Mouse (Mus musculus) heart, embryonic 16.5 days (tissue): ENCODE data around the gene Rasd1. TPM values are rescaled to one million over a fixed set of nuclear protein-coding genes. Genes with fewer than 3 reads are reported as not detected.

Experiments used
- ATAC-seq: fragments of 200-750 bp; cut with Nextera tagmentation; replicated peaks from 2 replicates; pipeline ENCODE4 v1.8.0; 2017; ENCODE audit warnings: moderate number of reproducible peaks; ENCODE audit not compliant: insufficient read depth, low FRiP score; ENCODE audit errors: extremely low read depth
- H3K27ac ChIP-seq: fragments of 300-500 bp; sonication (generic); 2 replicates; pipeline ENCODE4 v1.5.1; 2014; ENCODE audit warnings: mild to moderate bottlenecking, low read length, control low read depth, moderate library complexity
- H3K27me3 ChIP-seq: fragments of 300-500 bp; sonication (generic); 2 replicates; pipeline ENCODE4 v1.6.1; 2014; ENCODE audit warnings: low read length, mixed read lengths; ENCODE audit not compliant: control insufficient read depth, insufficient read depth
- H3K36me3 ChIP-seq: fragments of 300-500 bp; sonication (generic); 2 replicates; pipeline ENCODE4 v1.6.1; 2014; ENCODE audit not compliant: control insufficient read depth, insufficient read depth
- H3K4me1 ChIP-seq: fragments of 300-500 bp; sonication (generic); 2 replicates; pipeline ENCODE4 v1.6.1; 2014; ENCODE audit warnings: low read length, mixed read lengths; ENCODE audit not compliant: control insufficient read depth, insufficient read depth
- H3K4me2 ChIP-seq: fragments of 300-500 bp; sonication (generic); 2 replicates; pipeline ENCODE4 v1.6.1; 2014; ENCODE audit warnings: low read depth, mild to moderate bottlenecking, control low read depth, low read length
- H3K4me3 ChIP-seq: fragments of 300-500 bp; sonication (generic); 2 replicates; pipeline ENCODE4 v1.5.1; 2014; ENCODE audit warnings: mild to moderate bottlenecking, control low read depth, low read length
- H3K9ac ChIP-seq: fragments of 300-500 bp; sonication (generic); 2 replicates; pipeline ENCODE4 v1.6.1; 2014; ENCODE audit warnings: low read length, control low read depth
- H3K9me3 ChIP-seq: fragments of 300-500 bp; sonication (generic); replicated peaks from 2 replicates; pipeline ENCODE4 v1.6.1; 2016; ENCODE audit warnings: low read length; ENCODE audit not compliant: control insufficient read depth
- WGBS: fragments of 180-500 bp; shearing (Covaris S2); extraction: QIAGEN DNeasy Blood & Tissue Kit; methylation state at CpG from one replicate; pipeline ENCODE4 v1.1.7; 2014; 5-methylcytosine and 5-hydroxymethylcytosine counted together
- polyA plus RNA-seq: library from polyadenylated mRNA; unstranded; fragments of >200 nt; fragmentation: Nextera tagmentation; extraction: Ambion mirVana; gene quantifications from 2 replicates; pipeline ENCODE4 v1.2.1, GENCODE M21; 2015

The Rasd1 gene
- polyA plus RNA-seq, 1 experiment from 2014 or later, result 9.0 TPM

DNA sequence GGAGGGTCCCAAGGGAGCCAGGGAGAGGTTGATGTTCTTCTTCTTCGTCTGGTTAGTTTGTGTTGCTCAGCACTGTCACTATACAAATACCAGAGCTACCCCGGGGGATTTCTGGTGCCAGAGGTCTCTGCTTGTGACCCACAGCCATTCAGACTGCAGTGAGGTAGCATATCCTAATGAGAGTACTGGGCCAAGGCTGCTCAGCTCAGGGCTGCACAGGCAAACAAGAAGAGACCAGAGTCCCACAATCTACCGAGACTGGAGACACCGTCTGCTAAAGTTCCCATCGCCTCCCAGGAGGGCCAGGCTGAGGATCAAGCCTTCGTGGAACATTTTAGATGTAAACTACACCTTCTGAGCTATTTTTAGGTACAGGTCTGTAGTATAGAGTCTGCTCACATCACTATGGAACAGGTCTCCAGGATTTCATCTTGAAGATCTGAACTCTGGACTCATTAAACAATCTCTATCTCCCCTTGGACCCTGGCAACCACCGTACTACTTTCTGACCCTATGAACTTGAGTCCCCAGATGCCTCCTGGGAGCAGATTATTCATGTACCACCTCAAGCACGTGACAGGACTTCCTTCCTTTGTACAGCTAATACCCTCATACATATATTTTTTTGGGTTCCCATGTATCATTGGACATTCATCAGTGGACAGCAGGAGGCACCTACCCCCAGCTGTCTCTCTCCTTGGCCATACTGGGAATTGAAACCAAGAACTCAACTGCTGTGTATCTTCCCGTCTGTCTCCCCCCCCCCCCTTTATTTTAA is 32.0 kb downstream of the Rasd1 start:
- WGBS, result 59% methylated on average over 9 of the region's 9 CpGs
- H3K27ac ChIP-seq, result no peak overlapping the region
- H3K9me3 ChIP-seq, result no peaks in the 10 kb centered on the region
- no peak for ATAC-seq
- no peaks in the 10 kb centered on the region for H3K27me3 ChIP-seq
- H3K9ac ChIP-seq, result no peak overlapping the region
- H3K4me3 ChIP-seq, result no peak overlapping the region
- peaks cover 8% of the 10 kb centered on the region; the same call in 1 of the 2 replicates for H3K4me1 ChIP-seq
- no peaks in the 10 kb centered on the region for H3K36me3 ChIP-seq
- H3K4me2 ChIP-seq, result no peak overlapping the region

DNA sequence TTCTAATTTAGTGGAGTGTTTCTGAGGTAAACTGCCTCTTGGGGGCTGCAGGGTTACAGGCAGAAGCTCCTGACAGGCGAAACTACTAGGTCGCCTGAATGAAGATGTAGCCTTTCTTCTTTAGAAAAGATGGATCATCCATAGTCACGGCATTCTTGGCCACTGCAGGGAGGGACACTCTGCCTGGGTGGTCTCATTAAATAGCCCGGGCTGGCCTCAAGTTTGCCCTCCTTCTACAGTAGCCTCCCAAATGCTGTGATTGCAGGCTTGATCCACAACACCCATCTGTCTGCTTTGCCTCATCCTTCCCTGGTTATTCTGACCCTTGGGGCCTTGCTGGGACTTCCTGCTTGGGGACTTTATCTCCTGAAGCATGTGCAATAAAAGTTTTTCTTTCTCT is 34.7 kb downstream of the Rasd1 start:
- no peaks in the 10 kb centered on the region for H3K36me3 ChIP-seq
- no peak overlapping the region for H3K27ac ChIP-seq
- WGBS, result 74% methylated on average over 4 of the region's 4 CpGs
- H3K27me3 ChIP-seq, result no peaks in the 10 kb centered on the region
- no peak overlapping the region for H3K4me2 ChIP-seq
- peaks cover 8% of the 10 kb centered on the region; the same call in 1 of the 2 replicates for H3K4me1 ChIP-seq
- ATAC-seq, result no peak
- H3K9ac ChIP-seq, result no peak overlapping the region
- H3K4me3 ChIP-seq, result no peak overlapping the region
- no peaks in the 10 kb centered on the region for H3K9me3 ChIP-seq

DNA sequence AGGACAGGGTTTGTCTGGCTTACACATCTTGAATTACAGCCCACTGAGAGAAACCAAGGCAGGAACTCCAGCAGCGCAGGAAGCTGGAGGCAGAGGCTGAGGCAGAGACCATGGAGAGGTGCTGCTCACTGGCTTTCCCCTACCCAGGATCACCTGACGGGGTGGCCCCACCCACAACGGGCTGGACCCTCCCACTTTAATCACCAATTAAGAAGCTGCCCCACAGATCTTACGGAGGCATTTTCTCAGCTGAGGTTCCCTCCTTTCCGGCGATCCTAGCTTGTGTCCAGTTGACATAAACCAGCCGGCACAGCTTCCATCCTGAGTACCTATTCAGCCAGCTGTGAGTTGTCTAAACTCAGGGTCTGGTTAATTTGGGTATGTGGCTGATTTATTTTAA is 43.5 kb downstream of the Rasd1 start:
- Histone ChIP-seq H3K9ac (no peak overlapping the region), H3K9me3 (no peaks in the 10 kb centered on the region), H3K36me3 (no peaks in the 10 kb centered on the region), H3K4me3 (no peak overlapping the region), H3K27ac (no peak overlapping the region), H3K27me3 (no peaks in the 10 kb centered on the region), H3K4me2 (no peak overlapping the region), H3K4me1 (peaks cover 8% of the 10 kb centered on the region)
- WGBS, result 28% methylated on average over 7 of the region's 7 CpGs
- ATAC-seq, result 0 out of 2 replicates have a peak, but pooled peaks have one; percentile 20

- no peaks in the 10 kb centered on the region for H3K36me3 ChIP-seq
- no peak overlapping the region for H3K9ac ChIP-seq
- no peak overlapping the region; the same call in 1 of the 2 replicates for H3K27ac ChIP-seq
- 61% methylated on average over 5 of the region's 5 CpGs for WGBS
- H3K9me3 ChIP-seq, result no peaks in the 10 kb centered on the region
- H3K27me3 ChIP-seq, result no peaks in the 10 kb centered on the region
- no peak overlapping the region for H3K4me2 ChIP-seq
- H3K4me1 ChIP-seq, result peaks cover 10% of the 10 kb centered on the region
- H3K4me3 ChIP-seq, result no peak overlapping the region
- no peak for ATAC-seq
Measured at GRCm38 (mm10) chr11:59920331-59920730, 44.4 kb downstream of the Rasd1 start.

DNA sequence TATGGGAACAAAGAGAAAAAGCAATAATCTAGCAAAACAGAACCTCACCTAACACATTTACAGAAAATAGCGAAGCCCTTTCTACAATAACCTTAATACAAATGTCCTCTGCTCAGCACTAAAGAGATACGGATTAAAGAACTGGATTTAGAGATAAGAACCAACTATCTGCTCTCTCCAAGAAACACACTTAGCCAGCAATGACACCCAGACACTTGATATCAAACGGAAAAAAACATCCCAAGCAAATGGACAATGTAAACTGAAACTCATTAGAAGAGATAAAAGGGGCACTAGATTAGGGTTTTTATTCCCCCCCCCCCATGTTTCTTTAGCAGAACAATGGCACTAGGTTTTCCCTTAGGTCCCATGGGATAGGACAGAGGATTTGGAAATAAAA is 45.3 kb downstream of the Rasd1 start:
- Histone ChIP-seq H3K4me1 (peaks cover 10% of the 10 kb centered on the region), H3K4me3 (no peak overlapping the region), H3K36me3 (no peaks in the 10 kb centered on the region), H3K9ac (no peak overlapping the region), H3K27ac (no peak overlapping the region), H3K9me3 (no peaks in the 10 kb centered on the region), H3K4me2 (no peak overlapping the region), H3K27me3 (no peaks in the 10 kb centered on the region)
- ATAC-seq, result no peak
- WGBS, result 38% methylated on average over 3 of the region's 3 CpGs

- Histone ChIP-seq H3K9me3 (no peaks in the 10 kb centered on the region), H3K9ac (0 out of 2 replicates have a peak overlapping the region, but pooled peaks have one; percentile 9), H3K27me3 (no peaks in the 10 kb centered on the region), H3K4me2 (no peak overlapping the region), H3K4me3 (no peak overlapping the region), H3K36me3 (no peaks in the 10 kb centered on the region), H3K27ac (peak overlapping the region; percentile 52), H3K4me1 (peaks cover 10% of the 10 kb centered on the region)
- ATAC-seq, result peak; percentile 59
- 10% methylated on average over 4 of the region's 4 CpGs for WGBS
Measured at GRCm38 (mm10) chr11:59918014-59918413, 46.7 kb downstream of the Rasd1 start.

DNA sequence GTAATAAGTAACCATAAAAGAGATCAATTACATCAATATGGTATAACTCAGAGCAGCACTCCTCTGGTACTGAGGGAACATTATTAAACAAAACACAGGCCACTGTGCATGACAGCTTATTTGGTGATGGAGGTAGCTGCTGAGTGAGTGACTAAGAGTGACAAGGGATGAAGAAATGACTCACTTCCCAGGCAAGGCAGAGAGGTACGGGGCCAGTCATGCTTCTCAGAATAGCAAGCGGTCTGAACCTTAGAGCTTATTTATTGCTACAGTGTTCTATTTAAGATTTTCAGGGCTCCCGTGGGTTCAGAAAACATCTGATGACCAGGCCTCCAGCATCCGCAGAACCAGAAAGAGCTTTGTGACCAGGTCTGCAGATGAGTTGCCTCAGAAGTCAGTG is 51.0 kb downstream of the Rasd1 start:
- H3K9me3 ChIP-seq, result no peaks in the 10 kb centered on the region
- 60% methylated on average over 4 of the region's 4 CpGs for WGBS
- ATAC-seq, result no peak
- H3K4me2 ChIP-seq, result no peak overlapping the region
- no peak overlapping the region for H3K9ac ChIP-seq
- H3K4me3 ChIP-seq, result no peak overlapping the region
- no peaks in the 10 kb centered on the region for H3K36me3 ChIP-seq
- H3K4me1 ChIP-seq, result peaks cover 10% of the 10 kb centered on the region
- H3K27me3 ChIP-seq, result no peaks in the 10 kb centered on the region
- H3K27ac ChIP-seq, result no peak overlapping the region

Other genes with a start within 250 kb of the Rasd1 start
- 4.8 and 5.8 TPM in 2 replicates for gene Pld6, start 177.3 kb downstream of the Rasd1 start, polyA plus RNA-seq
- 44.4 and 45.5 TPM in 2 replicates for gene Flcn, start 154.9 kb downstream of the Rasd1 start, polyA plus RNA-seq
- gene Nt5m, start 125.5 kb downstream of the Rasd1 start, polyA plus RNA-seq, result 42.4 and 42.7 TPM in 2 replicates
- gene Cops3, start 125.1 kb downstream of the Rasd1 start, polyA plus RNA-seq, result 154 and 173 TPM in 2 replicates
- gene Med9, start 16.7 kb downstream of the Rasd1 start, polyA plus RNA-seq, result 44.0 and 45.6 TPM in 2 replicates
- gene Pemt, start 81.5 kb upstream of the Rasd1 start, polyA plus RNA-seq, result 8.2 and 8.6 TPM in 2 replicates
- 15.7 TPM in 2 replicates for gene Rai1, start 140.1 kb upstream of the Rasd1 start, polyA plus RNA-seq